Mouse (Mus musculus) layer of hippocampus, postnatal 10 days (tissue): ENCODE measurements around the gene Ogdhl. TPM values are rescaled to one million over a fixed set of nuclear protein-coding genes. Genes with fewer than 3 reads are reported as not detected.

ENCODE experiments used
- DNase-seq, 2 experiments: peaks; one replicate each; pipeline ENCODE4 v3.0.0; 2021; ENCODE audit warnings: low spot score in 2 of 2
- total RNA-seq, 2 experiments: library from RNA; stranded (reverse); gene quantifications; 2 replicates each; pipeline ENCODE4 v1.2.3; 2021

The Ogdhl gene
- total RNA-seq, 2 experiments from 2014 or later = 47.1 to 51.9 TPM

- no peak for DNase-seq
These were observed 57.7 kb downstream of the Ogdhl start for GRCm38 (mm10) chr14:32379395-32380098.

DNA sequence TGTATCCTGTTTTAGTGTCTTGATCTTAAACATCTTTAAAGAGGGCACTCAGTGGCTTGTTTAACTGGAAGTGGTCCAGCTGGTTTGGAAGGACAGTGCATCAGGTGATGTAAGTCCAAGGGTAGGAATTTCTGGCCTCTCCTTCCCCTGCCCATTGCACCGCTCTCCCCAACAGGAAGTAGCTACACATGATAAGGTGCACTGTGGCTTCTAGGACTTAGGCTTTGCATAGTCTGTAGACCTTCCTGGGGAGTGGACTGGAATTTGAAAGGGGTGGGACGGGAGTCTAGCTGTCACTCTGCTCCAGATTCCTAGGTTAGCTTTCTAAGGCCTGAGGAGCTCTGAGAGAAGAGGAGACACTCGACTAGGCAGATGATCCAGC, 58.3 kb downstream of the Ogdhl start:
- no peak for DNase-seq

DNA sequence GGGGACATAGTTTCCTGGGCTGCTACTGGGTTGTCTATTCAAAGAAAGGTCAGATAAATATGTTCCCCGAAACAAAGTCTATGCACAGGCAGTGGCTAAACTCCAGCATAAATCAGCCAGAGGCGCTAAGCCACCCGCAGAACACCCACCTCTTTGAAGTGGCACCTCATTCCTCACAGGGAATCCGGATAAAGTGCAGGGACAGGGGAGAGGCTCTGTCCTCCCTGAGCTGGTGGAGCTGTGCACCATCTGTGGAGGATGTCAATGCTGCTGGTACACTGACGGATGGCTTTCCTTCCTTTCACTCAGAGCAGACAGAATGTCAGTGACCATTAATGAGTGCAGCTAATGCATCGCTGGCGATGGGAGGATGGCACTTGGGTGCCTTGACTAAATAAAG, 59.2 kb downstream of the Ogdhl start:
- no peak for DNase-seq

DNA sequence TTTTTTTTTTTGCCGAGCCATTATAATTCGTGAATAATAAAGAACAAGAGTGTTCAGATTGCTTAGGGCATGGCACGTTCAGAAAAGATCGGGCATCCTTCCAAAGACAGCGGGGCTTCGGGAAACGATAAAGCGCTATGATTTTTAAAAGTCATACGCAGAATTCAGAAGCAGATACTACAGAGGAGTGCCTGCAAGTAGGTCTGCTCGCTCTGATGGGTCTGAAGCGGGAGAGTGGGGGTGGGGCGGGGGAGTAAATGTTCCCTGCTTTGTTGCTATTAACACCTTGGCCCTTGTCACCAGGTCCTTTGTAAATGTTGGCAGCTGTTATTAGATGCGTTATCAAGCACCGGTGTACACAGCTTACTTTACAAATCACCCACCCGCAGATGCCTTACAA, 59.8 kb downstream of the Ogdhl start:
- DNase-seq = no peak

- no peak for DNase-seq
These were observed 66.4 kb downstream of the Ogdhl start, which contains the start of gene 1700024G13Rik for GRCm38 (mm10) chr14:32388196-32388595. Gene 1700024G13Rik (minus strand): TSS chr14:32388391.

Other genes starting within 250 kb of the Ogdhl start
- 10 to 100 TPM; 19.0 to 20.3 TPM for gene Oxnad1, start 236.6 kb upstream of the Ogdhl start, total RNA-seq
- 10 to 100 TPM; 33.7 to 38.4 TPM for gene Dph3, start 236.3 kb upstream of the Ogdhl start, total RNA-seq
- gene Msmb, start 180.0 kb upstream of the Ogdhl start, total RNA-seq = not detected
- 100 to 1,000 TPM; 129 to 134 TPM for gene Ncoa4, start 162.2 kb upstream of the Ogdhl start, total RNA-seq
- 100 to 1,000 TPM in 1 of 2 experiments, 10 to 100 TPM in 1; 90.9 to 109 TPM for gene Timm23, start 120.1 kb upstream of the Ogdhl start, total RNA-seq
- gene Parg, start 120.1 kb upstream of the Ogdhl start, total RNA-seq = 10 to 100 TPM; 50.6 to 55.7 TPM
- gene 1700024G13Rik, start 66.4 kb downstream of the Ogdhl start, total RNA-seq = 1 to 10 TPM in 1 of 2 experiments, not detected in 1; 1.1 TPM
- gene Slc18a3, start 142.8 kb downstream of the Ogdhl start, total RNA-seq = under 1 TPM in 1 of 2 experiments, not detected in 1; 0.30 TPM
- not detected for gene Chat, start 144.0 kb downstream of the Ogdhl start, total RNA-seq
- 10 to 100 TPM; 18.0 to 21.4 TPM for gene Ercc6, start 191.5 kb downstream of the Ogdhl start, total RNA-seq